Mouse (Mus musculus): ENCODE measurements around the gene Ints13. TPM values are rescaled to one million over a fixed set of nuclear protein-coding genes. Genes with fewer than 3 reads are reported as not detected.
"Not testable (repeated sequence)": the region's sequence is repeated elsewhere in the genome, so short reads cannot be mapped to it uniquely, and the experiment has no call there.

Gene Ints13
- 107 and 152 TPM in 2 replicates for total RNA-seq (2017)

DNA sequence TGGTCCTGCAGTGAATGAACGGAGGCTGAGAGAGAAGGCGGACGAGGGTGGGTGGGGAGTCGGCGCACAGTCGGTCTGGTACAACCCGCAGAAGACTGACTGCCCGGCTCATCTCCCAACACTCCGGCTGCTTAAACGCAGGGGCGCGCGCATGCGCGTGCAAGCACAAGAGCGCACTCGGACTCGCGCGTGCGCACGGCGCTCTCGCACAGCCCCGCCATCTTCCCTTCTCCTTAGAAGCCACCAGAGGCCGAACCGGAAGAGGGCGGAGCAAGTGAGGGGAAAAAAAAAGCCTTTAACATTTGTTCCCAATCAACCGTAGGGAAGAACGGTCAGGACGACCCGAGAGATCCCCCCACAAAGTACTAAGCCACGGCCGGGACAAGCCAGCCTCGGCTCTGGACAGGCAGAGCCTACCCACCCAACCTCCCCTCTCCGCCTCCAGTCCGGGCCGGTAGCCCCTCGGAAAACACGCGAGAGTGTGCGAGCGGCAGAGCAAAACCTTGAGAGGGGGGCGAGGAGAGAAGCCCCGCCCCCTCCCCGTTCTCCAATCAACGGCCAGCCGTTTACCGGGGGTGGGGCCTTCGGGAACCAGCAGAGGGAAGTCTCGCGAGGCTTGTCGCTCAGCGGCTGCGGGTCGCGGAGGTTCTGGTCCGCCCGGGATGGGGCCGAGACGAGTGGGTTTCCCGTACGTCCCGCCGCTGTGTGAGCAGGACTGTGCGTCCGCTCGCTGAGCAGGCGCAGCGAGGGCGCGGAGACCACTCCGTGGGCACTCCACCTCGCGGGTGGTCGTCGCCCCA lies at the start of gene Ints13:
TSS of gene Ints13 (minus strand) at position 526 of the 800 bp plus-strand sequence.
- ATAC-seq (replicated peaks in 1 of 2; ENCODE audit: insufficient read depth in 1 of 2, low FRiP score in 2 of 2, low TSS enrichment in 1 of 2, low read depth in 1 of 2, poor library complexity in 2 of 2, severe bottlenecking in 2 of 2): peak; percentile 96

GRCm38 (mm10) chr6:146616670-146617069 lies 39.0 kb upstream of the Ints13 start:
- no peak for ATAC-seq (replicated peaks in 1 of 2; ENCODE audit: insufficient read depth in 1 of 2, low FRiP score in 2 of 2, low TSS enrichment in 1 of 2, low read depth in 1 of 2, poor library complexity in 2 of 2, severe bottlenecking in 2 of 2)

DNA sequence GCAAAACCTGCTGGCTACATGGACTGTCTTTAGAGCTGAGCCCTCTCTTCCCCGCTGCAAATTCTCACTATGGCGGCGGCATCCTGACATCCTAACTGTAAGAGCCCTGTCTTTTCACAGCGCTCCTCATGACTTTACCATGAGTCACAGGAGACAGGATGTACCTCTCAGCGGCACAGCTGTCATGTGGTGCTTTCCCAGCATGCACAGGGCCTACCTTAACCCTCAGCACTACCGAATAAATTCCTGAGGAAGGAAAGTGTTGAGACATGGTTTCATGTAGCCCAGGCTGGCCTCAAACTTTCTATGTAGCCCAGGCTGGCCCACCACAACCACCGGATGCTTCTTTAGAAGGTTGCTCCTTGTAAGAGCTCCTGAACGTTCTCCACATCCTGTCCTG lies 38.3 kb upstream of the Ints13 start:
- ATAC-seq (replicated peaks in 1 of 2; ENCODE audit: insufficient read depth in 1 of 2, low FRiP score in 2 of 2, low TSS enrichment in 1 of 2, low read depth in 1 of 2, poor library complexity in 2 of 2, severe bottlenecking in 2 of 2): no peak

GRCm38 (mm10) chr6:146614541-146614940 lies 36.9 kb upstream of the Ints13 start:
- ATAC-seq (replicated peaks in 1 of 2; ENCODE audit: insufficient read depth in 1 of 2, low FRiP score in 2 of 2, low TSS enrichment in 1 of 2, low read depth in 1 of 2, poor library complexity in 2 of 2, severe bottlenecking in 2 of 2): no peak

DNA sequence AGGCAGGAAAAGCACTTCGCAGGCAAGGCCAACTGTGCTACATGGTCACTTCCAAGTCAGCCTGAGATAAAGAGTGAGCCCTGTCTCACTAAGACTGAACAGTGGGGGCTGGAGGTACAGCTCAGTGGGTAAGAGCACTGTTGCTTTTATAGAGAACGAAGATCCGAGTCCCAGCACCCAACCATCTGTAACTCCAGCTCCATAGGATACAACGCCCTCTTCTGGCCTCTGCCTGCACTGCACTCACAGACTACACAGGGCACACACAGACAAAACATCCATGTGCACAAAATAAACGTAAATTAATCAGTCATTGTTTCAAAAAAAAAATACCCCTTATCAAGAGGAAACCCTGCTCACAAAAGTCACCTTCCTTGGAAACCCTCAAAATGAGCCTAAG lies 36.3 kb upstream of the Ints13 start:
- ATAC-seq (replicated peaks in 1 of 2; ENCODE audit: insufficient read depth in 1 of 2, low FRiP score in 2 of 2, low TSS enrichment in 1 of 2, low read depth in 1 of 2, poor library complexity in 2 of 2, severe bottlenecking in 2 of 2): no peak

- no peak for ATAC-seq (replicated peaks in 1 of 2; ENCODE audit: insufficient read depth in 1 of 2, low FRiP score in 2 of 2, low TSS enrichment in 1 of 2, low read depth in 1 of 2, poor library complexity in 2 of 2, severe bottlenecking in 2 of 2)
Observed at GRCm38 (mm10) chr6:146612736-146613135, 35.1 kb upstream of the Ints13 start.

- peak in 1 of 2 experiments; percentile 20; a peak in 2 of 4 replicates for ATAC-seq (replicated peaks in 1 of 2; ENCODE audit: insufficient read depth in 1 of 2, low FRiP score in 2 of 2, low TSS enrichment in 1 of 2, low read depth in 1 of 2, poor library complexity in 2 of 2, severe bottlenecking in 2 of 2)
Observed at GRCm38 (mm10) chr6:146611897-146612296, 34.3 kb upstream of the Ints13 start.

GRCm38 (mm10) chr6:146611385-146611784 lies 33.8 kb upstream of the Ints13 start:
- ATAC-seq (replicated peaks in 1 of 2; ENCODE audit: insufficient read depth in 1 of 2, low FRiP score in 2 of 2, low TSS enrichment in 1 of 2, low read depth in 1 of 2, poor library complexity in 2 of 2, severe bottlenecking in 2 of 2): peak in 1 of 2 experiments; percentile 42; a peak in 2 of 4 replicates

DNA sequence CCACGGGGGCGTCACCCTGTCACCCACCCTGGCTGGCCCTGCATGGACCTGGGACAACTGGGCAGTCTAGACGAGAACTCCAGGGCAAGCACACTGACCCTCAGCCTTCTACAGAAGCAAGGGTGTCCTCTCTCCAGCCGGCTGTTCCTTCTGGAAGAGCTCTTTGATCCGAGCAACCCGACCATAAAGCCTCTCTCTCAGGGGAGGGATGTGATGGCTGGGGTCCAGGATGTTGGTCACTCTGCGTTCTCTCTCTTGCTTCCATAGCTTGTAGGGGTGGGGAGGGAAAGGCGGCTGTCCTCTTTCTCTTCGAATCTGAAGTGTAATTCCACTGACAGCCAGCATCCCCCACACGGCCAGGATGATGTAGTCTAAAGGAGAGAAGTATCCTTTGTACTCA lies 26.0 kb upstream of the Ints13 start:
- no peak for ATAC-seq (replicated peaks in 1 of 2; ENCODE audit: insufficient read depth in 1 of 2, low FRiP score in 2 of 2, low TSS enrichment in 1 of 2, low read depth in 1 of 2, poor library complexity in 2 of 2, severe bottlenecking in 2 of 2)

GRCm38 (mm10) chr6:146602601-146603000 lies 25.0 kb upstream of the Ints13 start:
- ATAC-seq (replicated peaks in 1 of 2; ENCODE audit: insufficient read depth in 1 of 2, low FRiP score in 2 of 2, low TSS enrichment in 1 of 2, low read depth in 1 of 2, poor library complexity in 2 of 2, severe bottlenecking in 2 of 2): no peak

- ATAC-seq (replicated peaks in 1 of 2; ENCODE audit: insufficient read depth in 1 of 2, low FRiP score in 2 of 2, low TSS enrichment in 1 of 2, low read depth in 1 of 2, poor library complexity in 2 of 2, severe bottlenecking in 2 of 2): no peak
Observed at GRCm38 (mm10) chr6:146585134-146585533, 7.5 kb upstream of the Ints13 start.

DNA sequence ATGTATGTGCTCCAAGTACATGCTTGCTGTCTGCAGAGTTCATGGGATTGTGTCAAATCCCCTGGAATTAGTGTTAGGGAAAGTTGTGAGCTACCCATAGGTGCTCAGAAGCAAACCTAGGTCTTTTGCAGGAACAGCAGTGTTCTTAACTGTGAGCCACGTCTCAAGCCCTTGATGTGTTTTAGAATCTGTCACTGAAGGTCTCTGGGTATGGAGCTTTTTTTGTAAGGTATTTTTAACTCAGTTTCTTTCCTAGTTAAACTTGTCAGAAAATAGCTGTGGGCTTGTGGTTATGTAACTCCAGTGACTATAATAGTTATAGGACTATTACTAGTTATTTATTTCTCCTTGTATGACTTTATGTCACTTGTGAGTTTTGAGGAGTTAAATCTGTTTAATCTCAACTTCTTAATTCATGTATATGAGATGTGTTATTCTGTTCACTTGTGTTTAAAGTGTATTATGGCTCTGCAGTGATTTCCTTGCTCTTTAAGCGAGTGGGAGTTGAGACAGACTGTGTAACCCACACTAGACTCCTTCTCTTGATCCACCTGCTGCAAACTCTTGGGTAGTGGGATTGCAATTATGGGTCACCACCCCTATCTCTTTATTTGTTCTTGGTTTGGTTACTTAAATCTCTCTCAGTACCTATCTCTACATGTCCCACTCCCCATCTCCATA lies 5.9 kb upstream of the Ints13 start:
- ATAC-seq (replicated peaks in 1 of 2; ENCODE audit: insufficient read depth in 1 of 2, low FRiP score in 2 of 2, low TSS enrichment in 1 of 2, low read depth in 1 of 2, poor library complexity in 2 of 2, severe bottlenecking in 2 of 2): no peak

DNA sequence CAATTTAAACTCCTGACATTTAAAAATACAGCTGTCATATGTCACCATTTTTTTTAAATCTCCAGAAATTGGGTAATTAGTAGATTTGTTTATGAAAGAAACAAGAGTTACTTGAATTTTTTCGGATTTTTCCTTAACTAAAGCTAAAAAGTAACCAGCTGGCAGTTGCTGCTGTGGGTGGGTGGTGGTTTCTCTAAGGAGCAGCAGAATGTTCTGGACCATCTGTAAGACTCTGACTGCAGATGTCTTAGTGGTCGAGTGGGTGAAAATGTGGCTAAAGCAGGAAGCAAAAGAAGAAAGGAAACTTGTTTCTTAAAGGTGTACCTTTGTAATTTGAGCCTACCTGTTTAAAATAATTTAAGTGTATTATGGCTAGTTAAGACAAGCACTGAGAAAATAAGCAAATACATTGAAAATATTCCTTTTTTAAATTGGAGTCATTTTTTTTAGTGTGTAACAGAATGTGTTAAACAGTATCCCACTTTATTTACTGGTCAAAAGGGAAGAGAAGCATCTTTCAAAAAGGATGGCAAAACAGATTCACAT lies 2.8 kb upstream of the Ints13 start:
- no peak for ATAC-seq (replicated peaks in 1 of 2; ENCODE audit: insufficient read depth in 1 of 2, low FRiP score in 2 of 2, low TSS enrichment in 1 of 2, low read depth in 1 of 2, poor library complexity in 2 of 2, severe bottlenecking in 2 of 2)

DNA sequence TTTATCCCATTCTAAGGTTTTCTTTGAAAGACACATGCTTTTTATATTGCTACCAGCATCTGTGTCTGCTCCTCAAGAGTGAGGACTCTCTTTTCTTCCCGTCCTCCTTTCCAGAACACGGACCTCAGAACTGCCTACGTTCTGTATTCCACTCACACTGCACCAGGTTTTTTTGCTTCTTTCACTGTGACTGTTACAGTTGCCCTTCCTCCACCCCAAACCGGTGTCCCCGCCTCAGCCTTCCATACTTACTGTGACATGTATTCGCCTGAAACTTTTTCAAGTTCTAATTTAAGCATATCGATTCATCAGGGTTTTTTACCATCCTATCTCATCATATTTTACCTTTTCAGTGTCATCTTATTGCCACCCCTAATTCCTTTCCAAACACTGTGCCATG lies 951 bp upstream of the Ints13 start:
- ATAC-seq (replicated peaks in 1 of 2; ENCODE audit: insufficient read depth in 1 of 2, low FRiP score in 2 of 2, low TSS enrichment in 1 of 2, low read depth in 1 of 2, poor library complexity in 2 of 2, severe bottlenecking in 2 of 2): no peak

GRCm38 (mm10) chr6:146578111-146578531 lies 486 bp upstream of the Ints13 start:
- peak; percentile 34 to 61; a peak in 3 of 4 replicates for ATAC-seq (replicated peaks in 1 of 2; ENCODE audit: insufficient read depth in 1 of 2, low FRiP score in 2 of 2, low TSS enrichment in 1 of 2, low read depth in 1 of 2, poor library complexity in 2 of 2, severe bottlenecking in 2 of 2)

GRCm38 (mm10) chr6:146576903-146577302 lies 732 bp downstream of the Ints13 start, which contains the start of gene Fgfr1op2:
Gene Fgfr1op2 (plus strand): TSS chr6:146577203.
- ATAC-seq (replicated peaks in 1 of 2; ENCODE audit: insufficient read depth in 1 of 2, low FRiP score in 2 of 2, low TSS enrichment in 1 of 2, low read depth in 1 of 2, poor library complexity in 2 of 2, severe bottlenecking in 2 of 2): no peak

GRCm38 (mm10) chr6:146572073-146572472 lies 5.6 kb downstream of the Ints13 start:
- ATAC-seq (replicated peaks in 1 of 2; ENCODE audit: insufficient read depth in 1 of 2, low FRiP score in 2 of 2, low TSS enrichment in 1 of 2, low read depth in 1 of 2, poor library complexity in 2 of 2, severe bottlenecking in 2 of 2): no peak

- not testable (repeated sequence) for ATAC-seq (replicated peaks in 1 of 2; ENCODE audit: insufficient read depth in 1 of 2, low FRiP score in 2 of 2, low TSS enrichment in 1 of 2, low read depth in 1 of 2, poor library complexity in 2 of 2, severe bottlenecking in 2 of 2)
Observed at GRCm38 (mm10) chr6:146562461-146562860, 15.2 kb downstream of the Ints13 start.
